Mouse (Mus musculus): ENCODE data around the gene Dll3. TPM values are rescaled to one million over a fixed set of nuclear protein-coding genes. Genes with fewer than 3 reads are reported as not detected.

Gene Dll3
- polyA plus RNA-seq, 1 experiment from 2014 or later, result 90.0 TPM

GRCm38 (mm10) chr7:28290165-28290564 lies 11.9 kb downstream of the Dll3 start:
- no peak for DNase-seq (ENCODE audit: low spot score, missing footprints)
- peaks cover 17% of the 10 kb centered on the region for H3K4me1 ChIP-seq (ENCODE audit: control insufficient read depth, insufficient read depth, low read length)
- WGBS, result under 1% methylated on average over 17 of the region's 18 CpGs
- H3K4me3 ChIP-seq (ENCODE audit: low read depth, low read length), result peak overlapping the region; percentile 23
- 0 out of 2 replicates have a peak, but pooled peaks cover 2% of the 10 kb centered on the region for H3K36me3 ChIP-seq (ENCODE audit: control insufficient read depth, insufficient read depth, low read length)
- H3K9me3 ChIP-seq (ENCODE audit: control insufficient read depth, low read length), result no peaks in the 10 kb centered on the region
- H3K9ac ChIP-seq (ENCODE audit: low read length), result peak overlapping the region; percentile 44
- ATAC-seq (ENCODE audit: low FRiP score), result peak; percentile 39
- peak overlapping the region; percentile 40 for H3K4me2 ChIP-seq
- H3K27ac ChIP-seq (ENCODE audit: low read depth, low read length), result no peak overlapping the region
- peaks cover 41% of the 10 kb centered on the region for H3K27me3 ChIP-seq (ENCODE audit: control insufficient read depth, insufficient read depth, low read length)

GRCm38 (mm10) chr7:28280630-28281029 lies 21.4 kb downstream of the Dll3 start:
- Histone ChIP-seq H3K27ac (ENCODE audit: low read depth, low read length) (no peak overlapping the region), H3K9ac (ENCODE audit: low read length) (no peak overlapping the region), H3K4me3 (ENCODE audit: low read depth, low read length) (no peak overlapping the region), H3K4me2 (no peak overlapping the region), H3K27me3 (ENCODE audit: control insufficient read depth, insufficient read depth, low read length) (no peaks in the 10 kb centered on the region), H3K4me1 (ENCODE audit: control insufficient read depth, insufficient read depth, low read length) (peaks cover 3% of the 10 kb centered on the region; the same call in 1 of the 2 replicates), H3K36me3 (ENCODE audit: control insufficient read depth, insufficient read depth, low read length) (no peaks in the 10 kb centered on the region), H3K9me3 (ENCODE audit: control insufficient read depth, low read length) (no peaks in the 10 kb centered on the region)
- WGBS, result 79% methylated on average over 7 of the region's 7 CpGs
- ATAC-seq (ENCODE audit: low FRiP score) (no peak), DNase-seq (ENCODE audit: low spot score, missing footprints) (no peak)

- H3K9me3 ChIP-seq (ENCODE audit: control insufficient read depth, low read length), result no peaks in the 10 kb centered on the region
- H3K4me3 ChIP-seq (ENCODE audit: low read depth, low read length), result peak overlapping the region; percentile 58
- H3K27me3 ChIP-seq (ENCODE audit: control insufficient read depth, insufficient read depth, low read length), result no peaks in the 10 kb centered on the region
- WGBS, result 89% methylated on average over 7 of the region's 7 CpGs
- ATAC-seq (ENCODE audit: low FRiP score) (peak; percentile 4; the same call in 1 of the 2 replicates), DNase-seq (ENCODE audit: low spot score, missing footprints) (peak; percentile 80)
- H3K4me2 ChIP-seq, result peak overlapping the region; percentile 74
- H3K4me1 ChIP-seq (ENCODE audit: control insufficient read depth, insufficient read depth, low read length), result peaks cover 3% of the 10 kb centered on the region; the same call in 1 of the 2 replicates
- H3K9ac ChIP-seq (ENCODE audit: low read length), result peak overlapping the region; percentile 95
- no peaks in the 10 kb centered on the region for H3K36me3 ChIP-seq (ENCODE audit: control insufficient read depth, insufficient read depth, low read length)
- H3K27ac ChIP-seq (ENCODE audit: low read depth, low read length), result no peak overlapping the region
Measured at GRCm38 (mm10) chr7:28278279-28278652, 23.8 kb downstream of the Dll3 start.

DNA sequence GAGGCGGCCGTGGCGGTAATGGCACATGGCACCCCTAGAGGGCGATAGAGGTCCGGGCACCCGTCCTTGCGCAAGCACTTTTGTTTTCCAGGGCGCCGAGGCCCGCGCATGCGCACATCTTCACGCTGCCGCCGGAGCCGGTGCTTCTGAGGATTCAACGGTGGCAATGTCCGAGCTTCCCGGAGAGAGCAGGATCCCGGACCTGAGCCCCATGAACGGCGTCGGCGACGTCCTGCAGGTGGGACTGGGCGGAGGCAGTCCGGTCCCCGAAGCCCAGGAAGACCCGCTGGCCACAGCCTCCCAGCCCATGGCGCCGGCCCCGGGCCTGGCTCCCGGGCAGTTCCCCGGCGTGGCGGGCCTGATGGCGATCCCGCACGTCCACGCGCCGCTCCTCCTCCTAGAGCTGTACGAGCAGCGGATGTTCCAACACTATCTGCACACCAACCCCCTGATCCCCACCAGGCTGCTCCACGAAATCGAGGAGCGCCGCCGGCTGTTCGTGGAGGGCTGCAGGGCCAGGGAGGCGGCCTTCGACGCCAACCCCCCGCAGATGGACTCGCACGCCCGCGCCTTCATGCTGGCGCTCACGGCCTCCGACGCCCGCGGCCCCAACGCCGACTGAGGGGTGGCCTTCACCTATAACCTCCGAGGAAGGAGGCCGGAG lies 24.3 kb downstream of the Dll3 start, which contains the start of gene Eid2b:
Gene Eid2b, plus strand, starts transcription at position 125 of the 664 bp plus-strand sequence.
- Histone ChIP-seq H3K4me2 (peak within 1 kb of the TSS; percentile 74), H3K27ac (ENCODE audit: low read depth, low read length) (peak within 1 kb of the TSS; percentile 60; the same call in 1 of the 2 replicates), H3K9me3 (ENCODE audit: control insufficient read depth, low read length) (no peaks in the 10 kb centered on the region), H3K9ac (ENCODE audit: low read length) (peak within 1 kb of the TSS; percentile 95), H3K27me3 (ENCODE audit: control insufficient read depth, insufficient read depth, low read length) (no peaks in the 10 kb centered on the region), H3K4me1 (ENCODE audit: control insufficient read depth, insufficient read depth, low read length) (peaks cover 3% of the 10 kb centered on the region; the same call in 1 of the 2 replicates), H3K36me3 (ENCODE audit: control insufficient read depth, insufficient read depth, low read length) (no peaks in the 10 kb centered on the region), H3K4me3 (ENCODE audit: low read depth, low read length) (peak within 1 kb of the TSS; percentile 58)
- 3% methylated on average over 68 of the region's 68 CpGs for WGBS
- DNase-seq (ENCODE audit: low spot score, missing footprints) (peak; percentile 100), ATAC-seq (ENCODE audit: low FRiP score) (peak; percentile 82)

DNA sequence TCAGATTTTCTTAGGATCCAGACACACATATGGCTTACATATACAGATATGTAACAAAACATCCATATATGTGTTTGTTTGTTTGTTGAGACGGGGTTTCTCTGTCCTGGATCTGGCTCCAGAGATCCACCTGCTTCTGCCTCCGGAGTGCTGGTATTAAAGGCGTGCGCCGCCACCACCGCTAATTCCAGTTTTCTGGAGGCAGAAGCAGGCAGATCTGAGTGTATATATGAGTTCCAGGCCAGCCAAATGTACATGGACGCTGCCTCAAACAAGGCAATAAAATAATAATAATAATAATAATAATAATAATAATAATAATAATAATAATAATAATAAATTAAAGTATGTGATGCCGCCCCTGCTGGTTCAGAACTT lies 24.8 kb downstream of the Dll3 start:
- Histone ChIP-seq H3K27ac (ENCODE audit: low read depth, low read length) (no peak overlapping the region), H3K4me3 (ENCODE audit: low read depth, low read length) (no peak overlapping the region), H3K4me1 (ENCODE audit: control insufficient read depth, insufficient read depth, low read length) (peaks cover 3% of the 10 kb centered on the region; the same call in 1 of the 2 replicates), H3K4me2 (no peak overlapping the region), H3K9ac (ENCODE audit: low read length) (no peak overlapping the region), H3K9me3 (ENCODE audit: control insufficient read depth, low read length) (no peaks in the 10 kb centered on the region), H3K27me3 (ENCODE audit: control insufficient read depth, insufficient read depth, low read length) (no peaks in the 10 kb centered on the region), H3K36me3 (ENCODE audit: control insufficient read depth, insufficient read depth, low read length) (no peaks in the 10 kb centered on the region)
- ATAC-seq (ENCODE audit: low FRiP score) (peak; percentile 20), DNase-seq (ENCODE audit: low spot score, missing footprints) (no peak)
- 60% methylated on average over 8 of the region's 8 CpGs for WGBS

DNA sequence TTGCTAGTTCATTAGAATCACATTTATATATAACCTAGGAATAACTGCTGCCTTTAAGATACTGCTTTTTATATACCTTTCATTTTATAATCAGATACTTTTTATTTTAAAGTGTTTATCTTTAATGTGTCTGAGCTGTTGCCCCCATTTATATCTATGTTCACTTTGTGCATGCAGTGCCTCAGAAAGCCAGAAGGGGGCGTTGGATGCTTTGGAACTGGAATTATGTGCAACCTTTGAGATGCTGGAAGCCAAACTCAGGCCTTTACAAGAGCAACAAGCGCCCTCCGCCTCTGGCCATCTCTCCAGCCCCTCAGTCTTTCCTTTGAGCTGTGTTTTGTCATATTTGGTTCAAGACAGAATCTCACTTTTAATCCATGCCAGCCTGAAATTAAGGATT lies 30.3 kb downstream of the Dll3 start:
- Histone ChIP-seq H3K36me3 (ENCODE audit: control insufficient read depth, insufficient read depth, low read length) (peaks cover 8% of the 10 kb centered on the region; the same call in 1 of the 2 replicates), H3K4me2 (no peak overlapping the region), H3K4me1 (ENCODE audit: control insufficient read depth, insufficient read depth, low read length) (0 out of 2 replicates have a peak, but pooled peaks cover 6% of the 10 kb centered on the region), H3K27ac (ENCODE audit: low read depth, low read length) (no peak overlapping the region), H3K4me3 (ENCODE audit: low read depth, low read length) (no peak overlapping the region), H3K27me3 (ENCODE audit: control insufficient read depth, insufficient read depth, low read length) (no peaks in the 10 kb centered on the region), H3K9me3 (ENCODE audit: control insufficient read depth, low read length) (no peaks in the 10 kb centered on the region; the same call in 1 of the 2 replicates), H3K9ac (ENCODE audit: low read length) (no peak overlapping the region)
- DNase-seq (ENCODE audit: low spot score, missing footprints) (no peak), ATAC-seq (ENCODE audit: low FRiP score) (no peak)
- 70% methylated on average over 3 of the region's 3 CpGs for WGBS

GRCm38 (mm10) chr7:28269355-28269754 lies 32.7 kb downstream of the Dll3 start:
- Histone ChIP-seq H3K4me3 (ENCODE audit: low read depth, low read length) (no peak overlapping the region), H3K4me1 (ENCODE audit: control insufficient read depth, insufficient read depth, low read length) (0 out of 2 replicates have a peak, but pooled peaks cover 6% of the 10 kb centered on the region), H3K4me2 (no peak overlapping the region), H3K9ac (ENCODE audit: low read length) (no peak overlapping the region), H3K9me3 (ENCODE audit: control insufficient read depth, low read length) (no peaks in the 10 kb centered on the region; the same call in 1 of the 2 replicates), H3K27ac (ENCODE audit: low read depth, low read length) (no peak overlapping the region), H3K27me3 (ENCODE audit: control insufficient read depth, insufficient read depth, low read length) (no peaks in the 10 kb centered on the region), H3K36me3 (ENCODE audit: control insufficient read depth, insufficient read depth, low read length) (peaks cover 8% of the 10 kb centered on the region; the same call in 1 of the 2 replicates)
- ATAC-seq (ENCODE audit: low FRiP score) (no peak), DNase-seq (ENCODE audit: low spot score, missing footprints) (no peak)
- WGBS, result 96% methylated on average over 12 of the region's 12 CpGs

DNA sequence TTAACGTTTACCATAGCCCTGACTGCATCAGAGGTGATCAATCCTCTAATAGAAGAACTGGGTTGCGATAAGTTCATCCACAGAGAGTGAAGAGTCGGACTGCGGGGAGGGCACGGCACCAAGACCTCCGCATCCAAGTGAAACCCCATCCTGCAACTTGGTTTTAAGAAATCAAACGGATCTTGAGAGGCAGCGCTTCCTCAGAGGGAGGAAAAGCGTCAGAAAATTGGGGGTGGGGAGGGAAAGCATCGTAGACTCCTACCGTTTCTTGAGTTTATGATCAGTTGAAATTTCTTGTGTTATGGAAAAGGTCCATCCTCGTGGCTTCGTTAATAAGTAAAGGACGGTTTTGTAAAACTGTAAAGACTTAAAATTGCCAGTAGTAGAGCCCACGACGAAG lies 33.5 kb downstream of the Dll3 start:
- peak overlapping the region; percentile 64 for H3K4me2 ChIP-seq
- H3K9me3 ChIP-seq (ENCODE audit: control insufficient read depth, low read length), result no peaks in the 10 kb centered on the region; the same call in 1 of the 2 replicates
- H3K4me3 ChIP-seq (ENCODE audit: low read depth, low read length), result peak overlapping the region; percentile 93
- DNase-seq (ENCODE audit: low spot score, missing footprints) (peak; percentile 87), ATAC-seq (ENCODE audit: low FRiP score) (no peak)
- 29% methylated on average over 16 of the region's 16 CpGs for WGBS
- peak overlapping the region; percentile 98 for H3K9ac ChIP-seq (ENCODE audit: low read length)
- H3K36me3 ChIP-seq (ENCODE audit: control insufficient read depth, insufficient read depth, low read length), result peaks cover 8% of the 10 kb centered on the region; the same call in 1 of the 2 replicates
- no peak overlapping the region for H3K27ac ChIP-seq (ENCODE audit: low read depth, low read length)
- no peaks in the 10 kb centered on the region for H3K27me3 ChIP-seq (ENCODE audit: control insufficient read depth, insufficient read depth, low read length)
- H3K4me1 ChIP-seq (ENCODE audit: control insufficient read depth, insufficient read depth, low read length), result 0 out of 2 replicates have a peak, but pooled peaks cover 6% of the 10 kb centered on the region

- peak overlapping the region; percentile 64 for H3K4me2 ChIP-seq
- 0 out of 2 replicates have a peak, but pooled peaks cover 6% of the 10 kb centered on the region for H3K4me1 ChIP-seq (ENCODE audit: control insufficient read depth, insufficient read depth, low read length)
- peak overlapping the region; percentile 98 for H3K9ac ChIP-seq (ENCODE audit: low read length)
- WGBS, result under 1% methylated on average over 52 of the region's 62 CpGs
- ATAC-seq (ENCODE audit: low FRiP score) (peak; percentile 71), DNase-seq (ENCODE audit: low spot score, missing footprints) (peak; percentile 90)
- H3K9me3 ChIP-seq (ENCODE audit: control insufficient read depth, low read length), result no peaks in the 10 kb centered on the region; the same call in 1 of the 2 replicates
- H3K36me3 ChIP-seq (ENCODE audit: control insufficient read depth, insufficient read depth, low read length), result peaks cover 8% of the 10 kb centered on the region; the same call in 1 of the 2 replicates
- H3K27ac ChIP-seq (ENCODE audit: low read depth, low read length), result peak overlapping the region; percentile 86
- H3K27me3 ChIP-seq (ENCODE audit: control insufficient read depth, insufficient read depth, low read length), result no peaks in the 10 kb centered on the region
- H3K4me3 ChIP-seq (ENCODE audit: low read depth, low read length), result peak overlapping the region; percentile 93
Measured at GRCm38 (mm10) chr7:28268042-28268531, 34.0 kb downstream of the Dll3 start.
